Mouse (Mus musculus): ENCODE results near the gene Irx6. TPM values are rescaled to one million over a fixed set of nuclear protein-coding genes. Genes with fewer than 3 reads are reported as not detected.

Gene Irx6
- polyA plus RNA-seq, 1 experiment from 2014 or later, result 0.50 TPM

Other genes with a start within 250 kb of the Irx6 start
- 110 and 123 TPM in 2 replicates for gene Mmp2, start 153.0 kb downstream of the Irx6 start, polyA plus RNA-seq (2015; fragmentation: Nextera tagmentation; extraction: Ambion mirVana)
- gene Lpcat2, start 181.1 kb downstream of the Irx6 start, polyA plus RNA-seq (2015; fragmentation: Nextera tagmentation; extraction: Ambion mirVana), result 4.9 and 5.6 TPM in 2 replicates
- gene Capns2, start 227.1 kb downstream of the Irx6 start, polyA plus RNA-seq (2015; fragmentation: Nextera tagmentation; extraction: Ambion mirVana), result 0.14 and 0.35 TPM in 2 replicates